Mouse (Mus musculus): ENCODE measurements at regions not wholly inside any gene's neighbourhood (a gene's known extent, or its start where the extent isn't known, plus 50 kb on each side); places are given as distances from the start of the nearest gene placed in this dataset.

- TF ChIP-seq POLR2A (IDR thresholded peaks at IDR 0.05; ENCODE audit: borderline replicate concordance, low read depth, low read length) (no peak), CTCF (IDR thresholded peaks at IDR 0.05; ENCODE audit: low read depth, low read length) (no peak)
- Histone ChIP-seq H3K4me1 (ENCODE audit: control insufficient read depth, insufficient read depth, low read length) (no peaks in the 10 kb centered on the region), H3K4me3 (ENCODE audit: insufficient read depth, low read length) (no peak overlapping the region), H3K27ac (ENCODE audit: insufficient read depth, low read depth, low read length) (no peak overlapping the region)
Observed at GRCm38 (mm10) chr10:118619601-118620000, 178.8 kb downstream of the Ifng start.

- no peak overlapping the region for H3K27ac ChIP-seq (ENCODE audit: insufficient read depth, low read depth, low read length)
- H3K4me3 ChIP-seq (ENCODE audit: insufficient read depth, low read length), result no peak overlapping the region
- H3K4me1 ChIP-seq (ENCODE audit: control insufficient read depth, insufficient read depth, low read length), result no peaks in the 10 kb centered on the region
- TF ChIP-seq POLR2A (IDR thresholded peaks at IDR 0.05; ENCODE audit: borderline replicate concordance, low read depth, low read length) (no peak), CTCF (IDR thresholded peaks at IDR 0.05; ENCODE audit: low read depth, low read length) (no peak)
Observed at GRCm38 (mm10) chr10:118620611-118621010, 179.8 kb downstream of the Ifng start.

- no peaks in the 10 kb centered on the region for H3K4me1 ChIP-seq (ENCODE audit: control insufficient read depth, insufficient read depth, low read length)
- no peak overlapping the region for H3K27ac ChIP-seq (ENCODE audit: insufficient read depth, low read depth, low read length)
- TF ChIP-seq CTCF (IDR thresholded peaks at IDR 0.05; ENCODE audit: low read depth, low read length) (no peak), POLR2A (IDR thresholded peaks at IDR 0.05; ENCODE audit: borderline replicate concordance, low read depth, low read length) (no peak)
- no peak overlapping the region for H3K4me3 ChIP-seq (ENCODE audit: insufficient read depth, low read length)
Observed at GRCm38 (mm10) chr10:118621546-118621945, 180.7 kb downstream of the Ifng start.

GRCm38 (mm10) chr10:118622131-118622530 lies 181.3 kb downstream of the Ifng start:
- H3K4me3 ChIP-seq (ENCODE audit: insufficient read depth, low read length), result no peak overlapping the region

GRCm38 (mm10) chr10:118622916-118623315 lies 182.1 kb downstream of the Ifng start:
- H3K27ac ChIP-seq (ENCODE audit: insufficient read depth, low read depth, low read length), result no peak overlapping the region
- no peak for TF ChIP-seq CTCF (IDR thresholded peaks at IDR 0.05; ENCODE audit: low read depth, low read length)
- no peak for TF ChIP-seq POLR2A (IDR thresholded peaks at IDR 0.05; ENCODE audit: borderline replicate concordance, low read depth, low read length)
- H3K4me3 ChIP-seq (ENCODE audit: insufficient read depth, low read length), result no peak overlapping the region
- no peaks in the 10 kb centered on the region for H3K4me1 ChIP-seq (ENCODE audit: control insufficient read depth, insufficient read depth, low read length)

More at GRCm38 (mm10) chr10:118622131-118622530, 181.3 kb downstream of the Ifng start:
- Histone ChIP-seq H3K27ac (ENCODE audit: insufficient read depth, low read depth, low read length) (no peak overlapping the region), H3K4me1 (ENCODE audit: control insufficient read depth, insufficient read depth, low read length) (no peaks in the 10 kb centered on the region)
- TF ChIP-seq CTCF (IDR thresholded peaks at IDR 0.05; ENCODE audit: low read depth, low read length) (no peak), POLR2A (IDR thresholded peaks at IDR 0.05; ENCODE audit: borderline replicate concordance, low read depth, low read length) (no peak)

- Histone ChIP-seq H3K27ac (ENCODE audit: insufficient read depth, low read depth, low read length) (no peak overlapping the region), H3K4me3 (ENCODE audit: insufficient read depth, low read length) (no peak overlapping the region), H3K4me1 (ENCODE audit: control insufficient read depth, insufficient read depth, low read length) (no peaks in the 10 kb centered on the region)
- TF ChIP-seq POLR2A (IDR thresholded peaks at IDR 0.05; ENCODE audit: borderline replicate concordance, low read depth, low read length), result no peak
- TF ChIP-seq CTCF (IDR thresholded peaks at IDR 0.05; ENCODE audit: low read depth, low read length), result no peak
Observed at GRCm38 (mm10) chr10:118624368-118624767, 183.5 kb downstream of the Ifng start.

GRCm38 (mm10) chr10:118628000-118628399 lies 187.2 kb downstream of the Ifng start:
- Histone ChIP-seq H3K4me3 (ENCODE audit: insufficient read depth, low read length) (no peak overlapping the region), H3K4me1 (ENCODE audit: control insufficient read depth, insufficient read depth, low read length) (no peaks in the 10 kb centered on the region), H3K27ac (ENCODE audit: insufficient read depth, low read depth, low read length) (no peak overlapping the region)
- TF ChIP-seq POLR2A (IDR thresholded peaks at IDR 0.05; ENCODE audit: borderline replicate concordance, low read depth, low read length), result no peak
- no peak for TF ChIP-seq CTCF (IDR thresholded peaks at IDR 0.05; ENCODE audit: low read depth, low read length)

GRCm38 (mm10) chr10:118629360-118630040 lies 188.7 kb downstream of the Ifng start:
- H3K4me1 ChIP-seq (ENCODE audit: control insufficient read depth, insufficient read depth, low read length), result no peaks in the 10 kb centered on the region
- no peak overlapping the region for H3K4me3 ChIP-seq (ENCODE audit: insufficient read depth, low read length)
- TF ChIP-seq POLR2A (IDR thresholded peaks at IDR 0.05; ENCODE audit: borderline replicate concordance, low read depth, low read length), result no peak
- no peak for TF ChIP-seq CTCF (IDR thresholded peaks at IDR 0.05; ENCODE audit: low read depth, low read length)
- H3K27ac ChIP-seq (ENCODE audit: insufficient read depth, low read depth, low read length), result no peak overlapping the region

- H3K4me3 ChIP-seq (ENCODE audit: insufficient read depth, low read length), result no peak overlapping the region
- no peak overlapping the region for H3K27ac ChIP-seq (ENCODE audit: insufficient read depth, low read depth, low read length)
- TF ChIP-seq CTCF (IDR thresholded peaks at IDR 0.05; ENCODE audit: low read depth, low read length) (no peak), POLR2A (IDR thresholded peaks at IDR 0.05; ENCODE audit: borderline replicate concordance, low read depth, low read length) (no peak)
- no peaks in the 10 kb centered on the region for H3K4me1 ChIP-seq (ENCODE audit: control insufficient read depth, insufficient read depth, low read length)
Observed at GRCm38 (mm10) chr10:118631786-118632185, 190.9 kb downstream of the Ifng start.

- Histone ChIP-seq H3K4me1 (ENCODE audit: control insufficient read depth, insufficient read depth, low read length) (no peaks in the 10 kb centered on the region), H3K4me3 (ENCODE audit: insufficient read depth, low read length) (no peak overlapping the region), H3K27ac (ENCODE audit: insufficient read depth, low read depth, low read length) (no peak overlapping the region)
- TF ChIP-seq POLR2A (IDR thresholded peaks at IDR 0.05; ENCODE audit: borderline replicate concordance, low read depth, low read length), result no peak
- no peak for TF ChIP-seq CTCF (IDR thresholded peaks at IDR 0.05; ENCODE audit: low read depth, low read length)
Observed at GRCm38 (mm10) chr10:118632187-118632586, 191.3 kb downstream of the Ifng start.
